Mouse (Mus musculus) olfactory bulb, adult 2 months (tissue): ENCODE measurements around the gene Kcnip4.

ENCODE experiments used
- CTCF ChIP-seq: fragments of 200-500 bp; IDR thresholded peaks from 2 replicates; pipeline ENCODE4 v1.5.1; 2012; ENCODE audit warnings: low read depth, mild to moderate bottlenecking, low read length, moderate library complexity; ENCODE audit not compliant: insufficient read depth
- POLR2A ChIP-seq: fragments of 200-500 bp; IDR thresholded peaks from 2 replicates; pipeline ENCODE4 v1.6.1; 2012; ENCODE audit warnings: mild to moderate bottlenecking, low read depth, low read length, moderate library complexity; ENCODE audit not compliant: insufficient read depth

DNA sequence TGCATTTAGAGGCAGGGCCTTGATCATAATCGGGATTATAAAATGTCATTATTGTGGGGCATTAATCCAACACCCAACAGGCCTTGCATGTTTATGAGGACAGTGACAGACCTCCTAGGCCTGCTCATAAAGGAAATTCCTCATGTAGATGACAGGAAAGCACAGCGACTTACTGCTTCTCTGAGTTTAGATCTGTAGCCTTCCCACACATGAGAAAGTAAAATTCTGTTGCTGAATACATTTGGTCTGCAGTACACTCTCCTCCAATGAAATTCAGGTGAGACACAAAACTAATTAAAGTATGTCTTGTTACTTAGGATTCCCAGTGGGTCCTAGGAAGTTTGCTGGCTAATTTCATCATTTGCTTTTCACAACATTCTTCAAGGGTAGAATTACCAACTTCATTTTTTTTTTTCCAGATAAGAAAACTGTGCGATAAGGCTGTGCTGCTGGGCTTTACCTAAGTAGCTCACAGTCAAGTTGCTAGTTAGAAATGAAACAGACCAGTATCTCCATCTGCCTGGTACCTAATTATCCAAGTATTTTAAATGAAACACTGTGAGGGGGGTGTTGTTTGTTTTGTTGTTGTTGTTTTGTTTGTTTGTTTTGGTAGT, 1033.7 kb downstream of the Kcnip4 start:
- TF ChIP-seq CTCF (no peak), POLR2A (no peak)
